Mouse (Mus musculus) cerebellum, postnatal 10 days (tissue): ENCODE measurements at regions not wholly inside any gene's neighbourhood (a gene's known extent, or its start where the extent isn't known, plus 50 kb on each side); places are given as distances from the start of the nearest gene placed in this dataset.
A peak's percentile ranks its signal among the peaks of the same experiment; 100 is the strongest.

Experiments used
- DNase-seq, 2 experiments: peaks; one replicate each; pipeline ENCODE4 v3.0.0; 2021; ENCODE audit warnings: mixed read lengths in 2 of 2

DNA sequence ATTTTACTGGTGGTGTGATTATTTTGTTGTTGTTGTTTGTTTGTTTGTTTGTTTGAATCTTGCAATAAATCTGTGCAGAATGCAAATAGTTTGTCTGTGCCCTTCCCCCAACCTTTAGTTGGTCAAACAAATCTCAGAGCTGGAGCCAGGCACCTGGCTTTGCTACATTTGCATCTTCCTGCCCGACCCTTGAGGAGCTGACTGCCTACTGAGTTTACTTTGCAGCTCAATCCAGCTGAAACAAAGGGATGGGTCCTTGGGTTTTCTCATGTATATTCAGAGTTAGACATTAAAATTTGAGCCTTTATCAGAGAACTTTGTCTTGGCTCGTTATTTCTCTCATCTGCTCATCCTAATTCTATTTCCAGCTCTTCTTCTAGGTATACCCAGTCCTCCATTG lies 79.4 kb upstream of the BC030870 start:
- DNase-seq = no peak

DNA sequence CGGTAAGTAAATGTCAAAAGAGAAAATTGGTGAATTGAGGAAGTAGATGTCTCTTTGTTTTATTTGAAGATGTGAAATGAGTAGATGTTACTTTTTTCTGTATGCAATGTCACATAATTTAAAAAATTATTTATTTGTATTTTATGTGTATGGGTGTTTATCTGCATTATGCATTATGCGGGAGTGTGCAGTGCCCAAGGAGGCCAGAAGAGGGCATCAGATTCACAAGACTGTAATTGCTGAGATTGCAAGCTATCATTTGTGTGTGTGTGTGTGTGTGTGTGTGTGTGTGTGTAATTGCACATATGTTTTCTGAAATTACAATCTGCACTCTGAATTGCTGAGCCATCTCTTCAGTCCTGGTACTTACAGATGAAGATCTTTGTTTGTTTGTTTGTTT lies 76.8 kb upstream of the BC030870 start:
- DNase-seq = peak; percentile 4 to 14

DNA sequence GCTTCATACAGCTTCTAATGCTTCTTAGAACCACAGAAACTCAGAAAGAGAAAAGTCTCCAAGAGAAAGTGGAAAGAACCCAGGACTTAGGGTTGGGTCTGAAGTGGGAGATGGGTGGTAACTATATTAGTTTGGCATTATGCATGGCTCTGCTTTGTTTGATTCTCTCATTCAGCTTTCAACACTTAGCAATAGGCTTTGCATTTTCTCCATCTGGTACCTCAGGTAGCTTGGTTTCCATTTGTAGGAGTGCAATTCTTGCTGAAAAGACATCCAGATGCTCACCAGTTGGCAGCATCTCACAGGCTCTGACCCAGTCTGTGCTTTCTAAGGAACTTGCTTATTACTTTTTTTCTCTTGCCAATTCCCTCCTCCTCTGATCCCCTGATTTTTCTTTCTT lies 65.3 kb upstream of the BC030870 start:
- no peak for DNase-seq

DNA sequence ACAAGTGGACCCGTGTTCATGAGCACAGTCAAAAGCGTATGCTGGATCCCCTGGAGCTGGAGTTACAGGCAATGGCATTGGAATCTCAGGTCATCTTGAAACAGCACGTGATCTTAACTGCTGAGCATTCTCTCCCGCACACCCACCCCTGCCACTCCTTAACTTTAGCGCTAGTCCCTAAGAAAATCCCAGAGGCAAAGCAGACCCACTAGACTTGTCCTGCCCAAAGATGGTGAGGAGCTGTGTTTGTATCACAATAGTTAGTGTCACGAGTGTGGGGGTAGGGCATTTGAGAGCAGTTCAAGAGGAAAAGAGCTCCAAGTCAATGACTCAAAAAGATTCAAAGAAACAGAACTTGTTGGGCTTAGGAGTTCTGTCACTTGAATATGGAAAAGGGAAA lies 64.9 kb upstream of the BC030870 start:
- DNase-seq = no peak

DNA sequence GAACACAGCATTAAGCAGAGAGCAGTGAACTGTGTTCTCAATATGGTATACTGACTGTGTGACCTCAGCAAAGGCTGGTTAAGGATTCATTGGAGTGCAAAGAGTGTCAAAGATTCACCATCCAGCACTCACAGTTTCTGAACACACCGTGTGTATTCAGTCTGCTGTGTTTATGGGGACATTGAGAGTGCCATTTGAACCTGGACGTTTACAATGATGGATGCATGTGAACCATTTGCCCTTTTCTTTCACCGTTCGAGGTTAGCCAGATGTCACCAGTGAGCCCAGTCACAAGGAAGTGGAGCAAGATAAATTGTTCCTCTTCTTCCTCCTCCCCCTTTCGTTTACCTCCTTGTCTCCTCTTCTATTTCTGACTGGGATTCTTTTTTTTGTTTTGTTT lies 53.0 kb upstream of the BC030870 start:
- DNase-seq = no peak

DNA sequence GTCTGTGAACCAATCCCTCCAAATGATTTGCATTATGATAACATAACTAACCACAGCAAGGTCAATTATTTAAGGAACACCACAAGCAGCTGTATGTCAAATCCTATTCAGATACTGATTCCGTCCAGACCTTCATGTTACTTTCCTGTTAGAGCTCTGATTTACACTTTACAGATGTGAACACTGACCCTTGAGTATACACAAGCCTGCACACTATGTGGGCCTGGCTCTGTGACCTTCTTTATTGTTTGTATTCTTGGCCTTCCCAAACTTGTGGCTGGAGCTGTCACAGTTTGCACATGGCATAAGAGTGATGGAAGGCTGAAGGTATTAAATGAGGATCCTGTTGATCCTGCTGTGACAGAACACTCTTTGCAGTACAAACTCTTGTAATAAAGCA lies 51.1 kb upstream of the BC030870 start:
- no peak for DNase-seq
